Mouse (Mus musculus): Measurements from ENCODE around the gene Lrrtm3. TPM values are rescaled to one million over a fixed set of nuclear protein-coding genes. Genes with fewer than 3 reads are reported as not detected.

The Lrrtm3 gene
- polyA plus RNA-seq, 1 experiment from 2014 or later: 21.0 TPM

DNA sequence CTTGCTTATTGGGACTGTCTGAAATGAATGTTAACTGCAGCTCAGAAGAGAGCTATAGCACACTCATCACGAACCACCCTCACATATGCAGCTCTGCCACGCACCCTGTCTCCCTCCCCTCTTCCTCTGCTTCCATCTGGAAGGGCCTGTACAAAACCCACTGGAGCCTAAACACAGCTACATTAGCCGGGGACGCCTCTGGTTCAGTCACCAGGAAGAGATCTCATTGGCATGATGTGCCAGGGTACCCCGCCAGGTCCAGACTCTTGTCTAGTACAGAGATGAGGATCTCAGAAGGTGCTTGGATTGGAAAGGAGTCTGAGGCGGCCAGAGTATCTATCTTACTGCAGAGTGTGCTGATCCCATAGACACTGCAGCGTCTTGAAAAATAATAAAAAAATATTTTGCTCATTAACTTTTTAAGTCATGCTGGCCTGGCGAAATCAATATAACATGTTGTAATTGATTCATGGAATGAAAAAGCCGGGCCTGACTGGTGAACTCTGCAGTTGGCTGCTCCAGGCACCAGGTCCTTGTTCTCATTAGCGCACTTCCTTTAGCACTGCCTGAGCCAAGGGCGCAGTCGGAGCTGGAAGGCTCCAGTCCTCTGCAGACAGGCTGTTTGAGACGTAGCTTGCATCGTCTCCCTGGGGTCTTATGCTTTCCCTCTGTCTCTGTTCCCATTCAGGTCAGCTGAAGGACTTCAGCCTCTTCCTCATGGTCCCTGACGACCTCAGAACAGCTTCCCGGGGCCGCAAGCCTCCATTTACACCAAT lies 50.1 kb downstream of the Lrrtm3 start:
- Histone ChIP-seq H3K9me3 (no peaks in the 10 kb centered on the region), H3K4me1 (replicated peaks) (no peaks in the 10 kb centered on the region), H3K4me2 (no peak overlapping the region), H3K9ac (no peak overlapping the region), H3K27me3 (no peaks in the 10 kb centered on the region), H3K4me3 (no peak overlapping the region), H3K36me3 (no peaks in the 10 kb centered on the region), H3K27ac (replicated peaks) (no peak overlapping the region; the same call in 1 of the 2 replicates)
- 74% methylated on average over 17 of the region's 17 CpGs for WGBS
- ATAC-seq (ENCODE audit: low read depth): peak; percentile 69; the same call in 1 of the 2 replicates

DNA sequence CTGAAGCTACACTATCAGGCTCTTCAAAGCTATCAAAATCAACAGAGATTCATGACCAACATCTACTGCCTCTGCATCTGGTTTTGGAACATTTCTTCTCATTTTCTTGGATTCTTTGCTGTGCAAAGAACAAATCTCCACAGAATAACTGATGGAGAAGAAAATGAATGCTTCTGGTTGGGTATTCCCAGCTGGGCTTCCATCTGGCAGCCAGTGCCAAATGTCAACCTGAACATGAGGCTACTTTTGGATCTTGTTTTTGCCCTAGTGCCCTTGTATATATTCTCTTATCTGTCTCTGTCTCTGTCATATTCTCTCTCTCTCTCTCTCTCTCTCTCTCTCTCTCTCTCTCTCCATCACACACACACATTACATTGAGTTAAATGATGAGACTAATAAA lies 59.2 kb downstream of the Lrrtm3 start:
- no peak for ATAC-seq (ENCODE audit: low read depth)
- H3K4me3 ChIP-seq: no peak overlapping the region
- H3K4me2 ChIP-seq: no peak overlapping the region
- H3K36me3 ChIP-seq: no peaks in the 10 kb centered on the region
- H3K27me3 ChIP-seq: no peaks in the 10 kb centered on the region
- no peaks in the 10 kb centered on the region for H3K4me1 ChIP-seq (replicated peaks)
- H3K9me3 ChIP-seq: no peaks in the 10 kb centered on the region
- H3K27ac ChIP-seq (replicated peaks): no peak overlapping the region
- no peak overlapping the region for H3K9ac ChIP-seq

DNA sequence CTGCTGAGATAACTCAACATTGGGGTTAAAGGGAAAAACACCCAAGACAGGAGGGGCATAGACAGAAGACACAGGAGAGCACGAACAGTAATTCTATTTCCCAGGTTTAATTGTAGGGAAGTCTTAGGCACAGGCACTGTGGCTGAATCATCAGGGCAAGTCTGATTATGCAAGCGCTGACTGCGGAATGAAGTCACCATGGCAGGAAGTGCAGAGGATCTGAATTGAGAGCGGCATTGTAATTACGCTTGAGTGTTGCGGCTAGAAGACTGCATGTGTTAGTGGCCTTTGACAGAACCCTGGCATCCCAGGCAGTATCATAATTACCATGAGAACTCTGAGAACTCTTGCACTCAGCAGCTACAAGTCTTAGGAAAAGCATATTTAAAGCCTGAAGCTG lies 66.7 kb downstream of the Lrrtm3 start:
- Histone ChIP-seq H3K36me3 (no peaks in the 10 kb centered on the region), H3K27me3 (no peaks in the 10 kb centered on the region), H3K9me3 (no peaks in the 10 kb centered on the region), H3K9ac (no peak overlapping the region), H3K4me1 (replicated peaks) (no peaks in the 10 kb centered on the region), H3K4me2 (no peak overlapping the region), H3K4me3 (no peak overlapping the region), H3K27ac (replicated peaks) (no peak overlapping the region)
- ATAC-seq (ENCODE audit: low read depth): no peak
- 75% methylated on average over 6 of the region's 6 CpGs for WGBS

DNA sequence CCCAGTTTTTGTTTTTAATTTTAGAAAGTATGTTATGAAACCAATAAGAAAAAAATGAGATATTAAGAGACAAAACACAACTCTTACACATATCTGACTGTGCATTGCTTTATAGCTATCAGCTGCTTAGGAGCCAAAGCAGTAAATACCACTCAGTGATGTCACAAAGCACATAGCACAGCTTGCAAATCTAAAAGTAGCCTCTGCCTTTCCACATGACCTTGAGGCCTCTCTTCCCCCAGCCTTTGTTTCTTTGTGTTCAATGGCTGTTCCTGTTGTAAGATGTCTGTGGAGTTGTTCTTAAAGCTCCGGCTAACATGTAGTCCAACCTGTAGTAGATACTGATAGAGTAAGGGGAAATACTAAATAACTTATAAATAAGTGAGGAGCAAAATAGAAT lies 69.7 kb downstream of the Lrrtm3 start:
- no peak for ATAC-seq (ENCODE audit: low read depth)
- 80% methylated on average over 1 of the region's 1 CpGs for WGBS
- no peak overlapping the region for H3K9ac ChIP-seq
- no peak overlapping the region for H3K27ac ChIP-seq (replicated peaks)
- H3K4me1 ChIP-seq (replicated peaks): no peaks in the 10 kb centered on the region
- no peaks in the 10 kb centered on the region for H3K9me3 ChIP-seq
- H3K4me2 ChIP-seq: no peak overlapping the region
- H3K36me3 ChIP-seq: no peaks in the 10 kb centered on the region
- no peak overlapping the region for H3K4me3 ChIP-seq
- H3K27me3 ChIP-seq: no peaks in the 10 kb centered on the region

DNA sequence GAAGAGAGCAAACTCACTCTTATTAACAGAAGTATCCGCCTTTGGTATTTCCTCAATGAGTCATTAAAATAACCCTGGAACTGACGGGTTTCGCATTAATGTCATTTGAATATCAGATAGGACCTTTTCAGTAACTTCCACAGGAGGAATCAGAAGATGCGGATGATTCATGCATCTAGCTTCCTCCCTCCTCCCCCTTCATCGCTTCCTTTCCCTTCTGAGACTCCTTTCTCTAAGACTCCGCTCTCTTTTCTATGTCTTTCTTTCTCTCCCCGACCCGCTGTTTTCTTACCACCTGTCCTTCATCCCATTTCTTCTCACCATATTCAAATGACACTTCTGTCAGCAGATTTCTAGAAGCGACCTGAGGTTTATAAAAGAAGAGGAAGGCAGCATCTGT lies 88.1 kb downstream of the Lrrtm3 start:
- WGBS: 88% methylated on average over 9 of the region's 9 CpGs
- H3K27me3 ChIP-seq: no peaks in the 10 kb centered on the region
- H3K4me3 ChIP-seq: no peak overlapping the region
- no peaks in the 10 kb centered on the region for H3K4me1 ChIP-seq (replicated peaks)
- no peak overlapping the region for H3K27ac ChIP-seq (replicated peaks)
- H3K9me3 ChIP-seq: no peaks in the 10 kb centered on the region
- no peaks in the 10 kb centered on the region for H3K36me3 ChIP-seq
- H3K4me2 ChIP-seq: no peak overlapping the region
- ATAC-seq (ENCODE audit: low read depth): no peak
- H3K9ac ChIP-seq: no peak overlapping the region

DNA sequence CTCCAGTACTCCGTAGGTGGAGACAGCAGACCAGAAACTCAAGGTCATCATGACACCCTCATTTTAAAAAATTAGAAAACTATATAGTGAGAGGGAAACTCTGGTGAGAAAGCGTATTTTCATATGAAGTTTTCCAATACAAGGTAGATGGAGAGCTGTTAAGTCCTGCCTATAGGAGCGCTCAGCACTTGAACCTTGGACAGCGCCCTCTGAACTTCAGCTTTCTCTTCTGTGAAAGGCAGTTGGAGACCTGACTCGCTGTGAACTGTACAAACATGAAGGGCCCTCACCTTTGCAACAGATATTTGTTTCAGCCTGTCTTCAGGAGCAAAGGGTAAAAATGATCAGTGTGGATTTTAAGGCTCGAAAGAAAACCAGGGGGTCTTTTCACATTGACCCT lies 88.5 kb downstream of the Lrrtm3 start:
- Histone ChIP-seq H3K36me3 (no peaks in the 10 kb centered on the region), H3K4me3 (no peak overlapping the region), H3K4me1 (replicated peaks) (no peaks in the 10 kb centered on the region), H3K27ac (replicated peaks) (no peak overlapping the region), H3K9ac (no peak overlapping the region), H3K4me2 (no peak overlapping the region), H3K27me3 (no peaks in the 10 kb centered on the region), H3K9me3 (no peaks in the 10 kb centered on the region)
- ATAC-seq (ENCODE audit: low read depth): no peak
- 84% methylated on average over 6 of the region's 6 CpGs for WGBS

DNA sequence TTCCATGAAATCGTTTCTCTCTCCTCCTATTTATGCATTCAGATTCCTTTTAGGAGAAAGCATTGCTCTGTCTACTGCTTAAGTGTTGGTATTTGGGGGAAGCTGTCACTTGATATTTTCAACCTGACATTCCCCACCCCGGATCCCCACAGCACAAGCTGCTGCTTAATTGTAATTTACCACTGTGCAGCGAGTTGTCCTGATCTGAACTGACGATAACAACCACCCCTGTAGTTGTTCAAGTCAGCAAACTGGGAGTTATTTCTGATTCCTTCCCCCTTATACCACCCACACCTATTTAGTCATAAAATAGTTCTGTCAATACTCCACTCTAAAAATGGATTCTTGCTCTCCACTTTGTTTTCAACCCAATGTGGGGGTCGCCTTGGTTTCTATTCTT lies 95.8 kb downstream of the Lrrtm3 start:
- 89% methylated on average over 5 of the region's 5 CpGs for WGBS
- Histone ChIP-seq H3K4me1 (replicated peaks) (no peaks in the 10 kb centered on the region), H3K9ac (no peak overlapping the region), H3K4me3 (no peak overlapping the region), H3K36me3 (no peaks in the 10 kb centered on the region), H3K4me2 (no peak overlapping the region), H3K27ac (replicated peaks) (no peak overlapping the region), H3K9me3 (no peaks in the 10 kb centered on the region), H3K27me3 (no peaks in the 10 kb centered on the region)
- no peak for ATAC-seq (ENCODE audit: low read depth)

DNA sequence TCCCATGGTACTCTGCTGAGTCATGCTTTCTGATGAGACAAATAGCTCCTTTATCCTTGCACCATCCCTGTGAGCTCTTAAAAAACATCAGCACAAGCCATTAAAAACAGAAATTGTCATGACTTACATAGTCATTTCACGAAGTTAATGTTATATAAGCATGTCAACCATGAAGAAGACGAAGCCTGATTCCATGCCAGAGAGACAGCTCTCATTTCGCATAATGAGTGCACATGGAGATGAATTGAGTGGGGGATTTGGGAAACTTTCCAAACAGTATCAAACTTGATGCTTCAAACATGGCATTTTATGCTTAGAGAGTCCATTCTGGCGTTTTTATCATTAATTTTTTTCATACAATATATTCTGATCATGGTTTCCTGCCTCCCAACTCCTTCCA lies 104.5 kb downstream of the Lrrtm3 start:
- Histone ChIP-seq H3K9me3 (no peaks in the 10 kb centered on the region), H3K36me3 (no peaks in the 10 kb centered on the region), H3K9ac (no peak overlapping the region), H3K27ac (replicated peaks) (no peak overlapping the region), H3K4me1 (replicated peaks) (no peaks in the 10 kb centered on the region), H3K4me2 (no peak overlapping the region), H3K4me3 (no peak overlapping the region), H3K27me3 (no peaks in the 10 kb centered on the region)
- no peak for ATAC-seq (ENCODE audit: low read depth)
- WGBS: 73% methylated on average over 4 of the region's 4 CpGs

DNA sequence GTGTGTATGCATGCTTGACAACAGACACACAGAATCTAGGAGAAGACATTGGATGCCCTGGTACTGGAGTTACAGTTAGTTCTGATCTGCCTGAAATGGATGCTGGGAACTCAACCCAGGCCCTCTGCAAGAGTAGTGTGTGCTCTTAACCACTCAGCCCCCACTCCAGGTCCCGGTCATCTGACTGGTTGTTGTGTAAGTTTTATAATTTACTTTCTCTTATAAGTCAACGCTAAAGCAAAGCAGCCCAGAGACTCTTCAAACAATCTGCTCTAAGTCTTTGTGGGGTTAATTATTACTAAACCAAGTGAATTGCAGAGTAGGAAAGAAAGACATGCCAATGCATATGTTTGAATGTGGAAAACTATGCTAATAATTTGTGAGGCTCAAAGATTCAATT lies 110.7 kb downstream of the Lrrtm3 start:
- WGBS: 88% methylated on average over 2 of the region's 2 CpGs
- Histone ChIP-seq H3K36me3 (no peaks in the 10 kb centered on the region), H3K27ac (replicated peaks) (no peak overlapping the region), H3K9me3 (no peaks in the 10 kb centered on the region), H3K27me3 (no peaks in the 10 kb centered on the region), H3K4me3 (no peak overlapping the region), H3K4me2 (no peak overlapping the region), H3K4me1 (replicated peaks) (peaks cover 21% of the 10 kb centered on the region), H3K9ac (no peak overlapping the region)
- ATAC-seq (ENCODE audit: low read depth): no peak

DNA sequence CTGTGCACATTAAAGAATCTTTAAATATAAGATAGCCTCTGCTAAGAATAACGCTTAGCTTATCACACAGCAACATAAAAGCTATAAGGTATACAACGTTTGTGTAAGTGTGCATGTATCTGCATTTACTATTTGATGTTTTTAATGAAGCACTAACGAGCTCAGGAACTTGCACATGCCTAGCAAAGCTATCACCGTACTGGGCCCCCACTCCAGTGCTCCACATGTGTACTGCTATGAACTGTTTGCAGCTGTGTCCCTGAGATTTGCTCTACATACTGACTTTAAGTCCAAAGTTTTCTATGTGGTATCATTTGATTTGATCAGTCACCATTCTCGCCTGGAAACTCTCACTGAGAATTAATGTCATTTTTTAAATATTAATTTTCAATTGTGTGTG lies 111.1 kb downstream of the Lrrtm3 start:
- Histone ChIP-seq H3K9ac (no peak overlapping the region), H3K36me3 (no peaks in the 10 kb centered on the region), H3K4me1 (replicated peaks) (peaks cover 21% of the 10 kb centered on the region), H3K27ac (replicated peaks) (peak overlapping the region; percentile 79), H3K4me2 (peak overlapping the region; percentile 60), H3K4me3 (no peak overlapping the region), H3K27me3 (no peaks in the 10 kb centered on the region), H3K9me3 (no peaks in the 10 kb centered on the region)
- ATAC-seq (ENCODE audit: low read depth): peak; percentile 67; the same call in 1 of the 2 replicates
- 80% methylated on average over 5 of the region's 5 CpGs for WGBS

DNA sequence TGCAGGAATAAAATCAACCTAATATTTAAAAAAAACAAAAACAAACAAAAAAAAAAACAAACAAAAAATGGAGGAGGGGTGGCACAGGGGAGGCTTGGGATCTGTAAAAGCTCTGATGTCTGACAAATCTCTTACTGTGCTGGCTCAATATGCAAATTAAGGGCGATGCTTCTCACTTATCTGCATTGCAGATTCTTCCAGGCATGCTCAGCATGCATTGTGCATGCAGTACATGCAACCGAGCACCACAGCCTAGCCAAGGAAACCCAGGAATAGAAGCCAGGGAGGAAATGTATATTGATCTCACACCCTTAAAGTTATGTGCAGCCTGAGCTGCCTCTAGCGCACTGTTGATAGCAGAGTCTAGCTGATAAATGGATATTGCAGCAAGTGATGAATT lies 111.5 kb downstream of the Lrrtm3 start:
- peak overlapping the region; percentile 79 for H3K27ac ChIP-seq (replicated peaks)
- H3K9me3 ChIP-seq: no peaks in the 10 kb centered on the region
- H3K4me1 ChIP-seq (replicated peaks): peaks cover 21% of the 10 kb centered on the region
- H3K4me2 ChIP-seq: peak overlapping the region; percentile 60
- H3K27me3 ChIP-seq: no peaks in the 10 kb centered on the region
- peak; percentile 94 for ATAC-seq (ENCODE audit: low read depth)
- no peak overlapping the region for H3K9ac ChIP-seq
- no peaks in the 10 kb centered on the region for H3K36me3 ChIP-seq
- no peak overlapping the region for H3K4me3 ChIP-seq
- 15% methylated on average over 3 of the region's 3 CpGs for WGBS

DNA sequence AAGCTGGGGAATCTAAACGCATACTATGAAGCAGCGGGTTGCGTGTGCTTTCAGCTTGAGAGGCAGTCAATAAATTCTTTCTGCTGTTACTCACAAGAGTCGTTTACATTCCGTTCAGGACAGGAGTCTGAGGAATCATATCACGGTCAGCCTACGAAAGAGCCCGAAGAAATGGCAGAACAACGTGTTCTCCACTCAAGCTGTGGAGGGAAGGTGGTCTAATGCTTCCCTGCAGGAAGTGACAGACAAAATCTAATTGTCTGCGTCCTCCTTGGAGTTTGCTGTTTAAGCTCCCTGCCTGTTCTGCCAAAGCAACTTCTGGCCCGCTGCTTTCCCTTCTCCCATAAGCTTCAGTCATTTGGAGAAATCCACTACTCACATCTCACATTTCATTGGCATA lies 112.0 kb downstream of the Lrrtm3 start:
- Histone ChIP-seq H3K27ac (replicated peaks) (peak overlapping the region; percentile 79), H3K4me1 (replicated peaks) (peaks cover 21% of the 10 kb centered on the region), H3K9ac (peak overlapping the region; percentile 60), H3K36me3 (no peaks in the 10 kb centered on the region), H3K4me2 (peak overlapping the region; percentile 60), H3K9me3 (no peaks in the 10 kb centered on the region), H3K4me3 (peak overlapping the region; percentile 31), H3K27me3 (no peaks in the 10 kb centered on the region)
- 12% methylated on average over 11 of the region's 11 CpGs for WGBS
- 0 out of 2 replicates have a peak, but pooled peaks have one; percentile 24 for ATAC-seq (ENCODE audit: low read depth)

DNA sequence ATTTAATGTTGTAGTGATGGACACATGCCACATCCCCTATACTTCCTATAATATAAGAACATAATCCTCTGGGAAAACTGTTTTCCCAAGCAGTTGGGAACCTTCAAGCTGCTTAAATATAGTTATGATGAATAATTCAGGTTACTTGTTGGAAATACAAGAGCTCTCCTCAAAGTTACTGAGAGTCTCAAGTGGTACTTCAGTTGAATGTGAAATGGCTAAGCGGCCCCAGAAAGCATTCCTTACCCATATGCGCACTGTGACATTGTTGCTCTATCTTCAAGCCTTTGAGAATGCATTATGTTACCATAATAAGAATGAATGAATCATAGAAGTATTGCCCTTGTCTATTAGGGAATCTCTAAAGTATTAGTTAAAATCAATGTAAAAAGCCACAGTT lies 117.8 kb downstream of the Lrrtm3 start:
- Histone ChIP-seq H3K36me3 (no peaks in the 10 kb centered on the region), H3K4me1 (replicated peaks) (peaks cover 3% of the 10 kb centered on the region; the same call in 1 of the 2 replicates), H3K9me3 (no peaks in the 10 kb centered on the region), H3K27ac (replicated peaks) (no peak overlapping the region), H3K27me3 (no peaks in the 10 kb centered on the region), H3K9ac (no peak overlapping the region), H3K4me2 (no peak overlapping the region), H3K4me3 (no peak overlapping the region)
- 96% methylated on average over 2 of the region's 2 CpGs for WGBS
- ATAC-seq (ENCODE audit: low read depth): no peak
